Mouse (Mus musculus): ENCODE data around the gene Csf2. TPM values are rescaled to one million over a fixed set of nuclear protein-coding genes. Genes with fewer than 3 reads are reported as not detected.
A peak's percentile ranks its signal among the peaks of the same experiment; 100 is the strongest.

Gene Csf2
- total and polyA plus RNA-seq, 3 experiments = 0.82 TPM; not detected in 2

- H3K4me1 ChIP-seq (ENCODE audit: insufficient read depth, low read depth, low read length) = no peaks in the 10 kb centered on the region
- no peaks in the 10 kb centered on the region for H3K9me3 ChIP-seq (replicated peaks)
- TF ChIP-seq CTCF (IDR thresholded peaks at IDR 0.05; ENCODE audit: low read depth, low read length) = no peak
- TF ChIP-seq GATA2 (IDR thresholded peaks at IDR 0.05; ENCODE audit: borderline replicate concordance, low read depth, low read length) = no peak
- no peak for TF ChIP-seq GATA1 (IDR thresholded peaks at IDR 0.05; ENCODE audit: borderline replicate concordance, low read length)
- no peak for TF ChIP-seq POLR2AphosphoS5 (IDR thresholded peaks at IDR 0.05; ENCODE audit: insufficient replicate concordance, low read depth, low read length)
- no peak for TF ChIP-seq TAL1 (conservative IDR thresholded peaks at IDR 0.05; ENCODE audit: low read depth, low read length)
- no peak for DNase-seq (ENCODE audit: low spot score)
- ATAC-seq (ENCODE audit: extremely low read depth, insufficient number of reproducible peaks, low FRiP score, poor library complexity, severe bottlenecking) = no peak
- no peak overlapping the region for H3K4me3 ChIP-seq (ENCODE audit: low read depth, low read length)
- H3K27me3 ChIP-seq (ENCODE audit: insufficient read depth, low read length) = no peaks in the 10 kb centered on the region
- no peaks in the 10 kb centered on the region for H3K36me3 ChIP-seq (replicated peaks)
Measured at GRCm38 (mm10) chr11:54263405-54264031, 14.1 kb upstream of the Csf2 start.

DNA sequence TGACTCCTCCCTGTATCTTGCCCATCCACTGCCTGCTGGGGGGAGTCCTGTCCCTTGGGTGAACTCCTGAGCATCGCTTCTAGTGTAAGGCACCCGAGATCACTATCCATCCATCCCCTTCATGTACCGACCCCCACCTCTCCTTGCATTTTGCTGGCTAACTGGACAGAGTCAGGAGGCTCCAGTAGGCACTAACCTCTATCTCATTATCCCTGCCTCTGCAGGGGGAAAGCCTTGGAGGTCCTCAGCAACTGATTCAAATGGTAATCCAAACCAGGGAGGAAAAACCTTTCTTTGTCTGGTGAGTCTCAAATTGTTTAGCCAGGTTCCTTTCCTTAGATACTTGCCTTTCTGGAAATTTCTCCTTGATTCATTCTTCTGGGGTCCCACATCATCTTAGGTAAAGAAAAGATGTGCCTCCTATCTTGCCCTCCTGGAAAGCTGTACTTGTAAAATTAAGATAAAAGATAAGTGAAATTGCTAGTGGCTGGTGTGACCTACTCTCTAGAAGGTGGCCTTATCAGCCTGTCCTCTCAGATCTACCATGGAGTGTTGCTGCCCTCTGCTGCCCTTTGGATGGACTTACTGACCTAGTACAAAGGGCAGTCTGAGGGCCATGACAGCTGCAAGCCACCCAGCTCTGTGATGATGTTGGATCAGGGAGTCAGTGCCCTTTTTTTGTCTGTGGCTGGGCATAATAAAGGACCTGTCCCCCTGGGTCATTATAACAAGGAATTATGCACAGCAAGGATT, 7.3 kb upstream of the Csf2 start:
- Histone ChIP-seq H3K9me3 (replicated peaks) (no peaks in the 10 kb centered on the region), H3K4me1 (ENCODE audit: insufficient read depth, low read depth, low read length) (no peaks in the 10 kb centered on the region), H3K36me3 (replicated peaks) (no peaks in the 10 kb centered on the region), H3K27me3 (ENCODE audit: insufficient read depth, low read length) (peaks cover 7% of the 10 kb centered on the region), H3K4me3 (ENCODE audit: low read depth, low read length) (no peak overlapping the region)
- ATAC-seq (ENCODE audit: extremely low read depth, insufficient number of reproducible peaks, low FRiP score, poor library complexity, severe bottlenecking) (no peak), DNase-seq (ENCODE audit: low spot score) (no peak)
- TF ChIP-seq POLR2AphosphoS5 (IDR thresholded peaks at IDR 0.05; ENCODE audit: insufficient replicate concordance, low read depth, low read length) (no peak), GATA1 (IDR thresholded peaks at IDR 0.05; ENCODE audit: borderline replicate concordance, low read length) (no peak), CTCF (IDR thresholded peaks at IDR 0.05; ENCODE audit: low read depth, low read length) (peak; percentile 10; the same call in 1 of the 2 replicates)

DNA sequence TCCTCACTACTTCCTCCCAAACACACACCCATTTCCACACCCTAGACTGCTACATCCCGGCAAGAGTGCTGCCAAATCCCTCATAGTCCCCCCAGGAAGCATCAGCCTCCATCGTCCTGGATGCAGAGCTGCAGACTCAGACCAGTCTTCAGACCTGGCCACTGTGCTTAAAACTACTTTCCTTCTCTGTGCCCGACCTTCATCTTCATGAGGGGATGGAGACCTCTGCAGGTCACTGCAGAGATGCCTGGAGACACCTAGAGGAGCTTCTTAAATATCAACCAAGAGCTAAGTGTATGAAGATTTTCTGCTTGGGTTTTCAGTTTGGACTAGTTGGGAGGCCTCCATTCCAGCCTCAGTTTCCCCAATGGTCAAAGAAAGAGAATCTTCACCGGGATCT, 4.6 kb upstream of the Csf2 start:
- DNase-seq (ENCODE audit: low spot score) = no peak

DNA sequence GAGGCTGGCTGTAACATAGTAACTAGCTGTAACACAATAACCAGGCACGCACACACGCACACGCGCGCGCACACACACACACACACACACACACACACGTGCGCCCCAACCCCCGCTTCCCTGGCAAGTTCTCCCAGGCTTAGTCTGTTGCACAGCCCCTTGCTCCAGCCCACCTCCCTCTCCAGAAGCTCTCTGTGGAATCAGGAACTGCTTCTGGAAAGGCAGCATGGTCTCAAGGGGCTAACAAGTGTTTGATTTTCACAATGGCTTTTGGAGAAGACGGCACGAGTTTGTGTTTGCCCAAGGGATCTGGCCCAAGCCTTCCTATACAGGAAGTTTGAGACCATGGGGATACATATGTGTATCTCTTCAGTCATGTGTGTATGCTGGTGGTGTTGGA, 1.1 kb upstream of the Csf2 start:
- Histone ChIP-seq H3K9me3 (replicated peaks) (no peaks in the 10 kb centered on the region), H3K4me1 (ENCODE audit: insufficient read depth, low read depth, low read length) (no peaks in the 10 kb centered on the region), H3K27me3 (ENCODE audit: insufficient read depth, low read length) (no peaks in the 10 kb centered on the region), H3K4me3 (ENCODE audit: low read depth, low read length) (no peak overlapping the region), H3K36me3 (replicated peaks) (no peaks in the 10 kb centered on the region)
- no peak for ATAC-seq (ENCODE audit: extremely low read depth, insufficient number of reproducible peaks, low FRiP score, poor library complexity, severe bottlenecking)
- no peak for TF ChIP-seq CTCF (IDR thresholded peaks at IDR 0.05; ENCODE audit: low read depth, low read length)
- no peak for TF ChIP-seq TAL1 (conservative IDR thresholded peaks at IDR 0.05; ENCODE audit: low read depth, low read length)
- TF ChIP-seq POLR2AphosphoS5 (IDR thresholded peaks at IDR 0.05; ENCODE audit: insufficient replicate concordance, low read depth, low read length) = no peak
- no peak for TF ChIP-seq GATA2 (IDR thresholded peaks at IDR 0.05; ENCODE audit: borderline replicate concordance, low read depth, low read length)
- no peak for TF ChIP-seq GATA1 (IDR thresholded peaks at IDR 0.05; ENCODE audit: borderline replicate concordance, low read length)
- DNase-seq (ENCODE audit: low spot score) = no peak

More for the DNA sequence above, 4.6 kb upstream of the Csf2 start:
- Histone ChIP-seq H3K4me3 (ENCODE audit: low read depth, low read length) (no peak overlapping the region), H3K4me1 (ENCODE audit: insufficient read depth, low read depth, low read length) (no peaks in the 10 kb centered on the region), H3K36me3 (replicated peaks) (no peaks in the 10 kb centered on the region), H3K9me3 (replicated peaks) (no peaks in the 10 kb centered on the region), H3K27me3 (ENCODE audit: insufficient read depth, low read length) (peaks cover 7% of the 10 kb centered on the region)
- TF ChIP-seq TAL1 (conservative IDR thresholded peaks at IDR 0.05; ENCODE audit: low read depth, low read length) = no peak
- no peak for TF ChIP-seq GATA1 (IDR thresholded peaks at IDR 0.05; ENCODE audit: borderline replicate concordance, low read length)
- no peak for TF ChIP-seq GATA2 (IDR thresholded peaks at IDR 0.05; ENCODE audit: borderline replicate concordance, low read depth, low read length)
- no peak for TF ChIP-seq POLR2AphosphoS5 (IDR thresholded peaks at IDR 0.05; ENCODE audit: insufficient replicate concordance, low read depth, low read length)
- TF ChIP-seq CTCF (IDR thresholded peaks at IDR 0.05; ENCODE audit: low read depth, low read length) = no peak
- ATAC-seq (ENCODE audit: extremely low read depth, insufficient number of reproducible peaks, low FRiP score, poor library complexity, severe bottlenecking) = no peak

DNA sequence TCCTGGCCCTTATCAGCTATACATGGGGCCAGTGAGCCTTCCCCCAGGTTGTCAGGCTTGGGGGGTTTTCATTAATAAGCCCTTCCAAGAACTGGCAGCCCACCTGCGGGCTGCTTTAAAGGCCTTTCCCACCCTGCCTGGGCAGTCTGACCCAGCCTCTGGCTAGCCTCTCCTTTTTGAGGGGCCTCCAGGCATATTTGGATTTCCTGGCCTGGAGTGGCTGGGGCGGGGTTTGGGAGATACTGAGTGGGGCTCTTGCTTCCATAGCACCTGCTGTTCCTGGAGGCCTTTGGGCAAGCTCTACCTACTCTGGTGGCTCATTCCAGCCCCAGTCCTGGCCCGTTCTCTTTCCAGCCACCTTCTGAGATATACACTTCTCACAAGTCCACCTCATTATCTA, 281 bp upstream of the Csf2 start:
- Histone ChIP-seq H3K36me3 (replicated peaks) (no peaks in the 10 kb centered on the region), H3K9me3 (replicated peaks) (no peaks in the 10 kb centered on the region), H3K4me1 (ENCODE audit: insufficient read depth, low read depth, low read length) (no peaks in the 10 kb centered on the region), H3K4me3 (ENCODE audit: low read depth, low read length) (no peak overlapping the region), H3K27me3 (ENCODE audit: insufficient read depth, low read length) (no peaks in the 10 kb centered on the region)
- ATAC-seq (ENCODE audit: extremely low read depth, insufficient number of reproducible peaks, low FRiP score, poor library complexity, severe bottlenecking) (no peak), DNase-seq (ENCODE audit: low spot score) (no peak)
- TF ChIP-seq TAL1 (conservative IDR thresholded peaks at IDR 0.05; ENCODE audit: low read depth, low read length) (no peak), GATA2 (IDR thresholded peaks at IDR 0.05; ENCODE audit: borderline replicate concordance, low read depth, low read length) (no peak), GATA1 (IDR thresholded peaks at IDR 0.05; ENCODE audit: borderline replicate concordance, low read length) (no peak), CTCF (IDR thresholded peaks at IDR 0.05; ENCODE audit: low read depth, low read length) (no peak), POLR2AphosphoS5 (IDR thresholded peaks at IDR 0.05; ENCODE audit: insufficient replicate concordance, low read depth, low read length) (no peak)

DNA sequence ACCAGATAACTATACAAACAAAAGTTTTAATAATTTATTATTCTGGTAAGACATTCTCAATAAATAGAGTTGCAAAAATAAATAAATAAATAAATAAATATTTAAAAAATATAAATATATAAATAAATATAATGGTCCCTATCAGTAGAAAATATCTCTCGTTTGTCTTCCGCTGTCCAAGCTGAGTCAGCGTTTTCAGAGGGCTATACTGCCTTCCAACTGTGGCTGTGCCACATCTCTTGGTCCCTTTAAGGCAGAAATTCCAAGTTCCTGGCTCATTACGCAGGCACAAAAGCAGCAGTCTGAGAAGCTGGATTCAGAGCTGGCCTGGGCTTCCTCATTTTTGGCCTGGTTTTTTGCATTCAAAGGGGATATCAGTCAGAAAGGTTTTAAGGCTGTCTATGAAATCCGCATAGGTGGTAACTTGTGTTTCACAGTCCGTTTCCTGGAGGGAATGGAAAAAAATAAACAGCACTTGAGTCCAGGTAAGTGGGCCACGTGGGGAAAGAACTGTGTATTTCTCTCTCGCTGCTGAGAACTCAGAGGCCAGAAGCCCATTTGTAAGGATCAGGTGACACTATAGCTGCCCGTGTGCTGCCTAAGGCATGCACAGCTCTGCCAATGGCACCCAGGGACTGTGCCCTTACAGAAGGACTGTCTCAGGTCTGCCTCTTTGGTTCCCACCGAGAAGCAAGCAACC, 2.1 kb downstream of the Csf2 start:
- DNase-seq (ENCODE audit: low spot score) (no peak), ATAC-seq (ENCODE audit: extremely low read depth, insufficient number of reproducible peaks, low FRiP score, poor library complexity, severe bottlenecking) (no peak)
- H3K4me1 ChIP-seq (ENCODE audit: insufficient read depth, low read depth, low read length) = no peaks in the 10 kb centered on the region
- no peaks in the 10 kb centered on the region for H3K36me3 ChIP-seq (replicated peaks)
- TF ChIP-seq GATA1 (IDR thresholded peaks at IDR 0.05; ENCODE audit: borderline replicate concordance, low read length) (no peak), CTCF (IDR thresholded peaks at IDR 0.05; ENCODE audit: low read depth, low read length) (no peak), GATA2 (IDR thresholded peaks at IDR 0.05; ENCODE audit: borderline replicate concordance, low read depth, low read length) (no peak), POLR2AphosphoS5 (IDR thresholded peaks at IDR 0.05; ENCODE audit: insufficient replicate concordance, low read depth, low read length) (no peak), TAL1 (conservative IDR thresholded peaks at IDR 0.05; ENCODE audit: low read depth, low read length) (no peak)
- no peaks in the 10 kb centered on the region for H3K9me3 ChIP-seq (replicated peaks)
- H3K27me3 ChIP-seq (ENCODE audit: insufficient read depth, low read length) = no peaks in the 10 kb centered on the region
- no peak overlapping the region for H3K4me3 ChIP-seq (ENCODE audit: low read depth, low read length)
